Mouse (Mus musculus) CH12.LX (cell line): ENCODE measurements around the gene Ankrd28. TPM values are rescaled to one million over a fixed set of nuclear protein-coding genes. Genes with fewer than 3 reads are reported as not detected.

Experiments
- DNase-seq: peaks from one replicate; pipeline ENCODE4 v3.0.0-alpha.2; 2013; ENCODE audit errors: extremely low read depth
- H3K27ac ChIP-seq: 2 replicates; pipeline ENCODE4 v1.5.1; 2012; ENCODE audit warnings: low read depth, mild to moderate bottlenecking, control low read depth, moderate library complexity; ENCODE audit not compliant: insufficient read depth
- H3K27me3 ChIP-seq: replicated peaks from 2 replicates; pipeline ENCODE3; 2012; ENCODE audit warnings: inconsistent platforms
- H3K36me3 ChIP-seq, 2 experiments: replicated peaks in 1 of 2; 2 replicates each; pipeline versions ENCODE3 to v1.6.1; 2012; ENCODE audit warnings: inconsistent platforms in 1 of 2, low read length in 1 of 2, mild to moderate bottlenecking in 1 of 2, mixed read lengths in 1 of 2, moderate library complexity in 1 of 2; ENCODE audit not compliant: control insufficient read depth in 1 of 2, insufficient read depth in 1 of 2
- H3K4me1 ChIP-seq, 2 experiments: 2 replicates each; pipeline ENCODE4 v1.6.1; 2012; ENCODE audit warnings: inconsistent platforms in 1 of 2, moderate library complexity in 1 of 2; ENCODE audit not compliant: insufficient read depth in 2 of 2, control insufficient read depth in 1 of 2
- H3K4me2 ChIP-seq: 2 replicates; pipeline ENCODE4 v1.6.1; 2012; ENCODE audit warnings: low read depth, mild to moderate bottlenecking, control low read depth; ENCODE audit not compliant: poor library complexity, insufficient read depth, severe bottlenecking
- H3K4me3 ChIP-seq, 3 experiments: fragments of 150-350 bp in 1 of 3; sonication (generic) in 1 of 3; replicated peaks in 1 of 3; 2 replicates each; pipeline versions ENCODE3 to v1.5.1; 2011 to 2012; ENCODE audit warnings: low read depth in 2 of 3, low read length in 2 of 3, mild to moderate bottlenecking in 2 of 3, moderate library complexity in 2 of 3, control low read depth in 1 of 3, improper control_type of control experiment in 1 of 3, inconsistent platforms in 1 of 3, mixed read lengths in 1 of 3; ENCODE audit not compliant: poor library complexity in 1 of 3
- H3K79me2 ChIP-seq: replicated peaks from 2 replicates; pipeline ENCODE4 v1.6.1; 2012; ENCODE audit warnings: mild to moderate bottlenecking, moderate library complexity; ENCODE audit not compliant: control insufficient read depth, poor library complexity, insufficient read depth, severe bottlenecking; ENCODE audit errors: extremely low read depth
- H3K9ac ChIP-seq: 2 replicates; pipeline ENCODE4 v1.6.1; 2012; ENCODE audit warnings: low read depth, mild to moderate bottlenecking, control low read depth, moderate library complexity; ENCODE audit not compliant: insufficient read depth
- H3K9me3 ChIP-seq: replicated peaks from 2 replicates; pipeline ENCODE3; 2012; ENCODE audit warnings: low read length, inconsistent platforms, mixed read lengths
- BHLHE40 ChIP-seq: IDR thresholded peaks from 2 replicates; pipeline ENCODE4 v1.6.1; 2011; ENCODE audit warnings: mild to moderate bottlenecking, low read depth, low read length, improper control_type of control experiment
- CTCF ChIP-seq, 2 experiments: IDR thresholded peaks in 1 of 2; conservative IDR thresholded peaks in 1 of 2; 2 replicates each; pipeline ENCODE4 v1.5.1; 2011 to 2012; ENCODE audit warnings: low read depth in 2 of 2, low read length in 2 of 2, improper control_type of control experiment in 1 of 2, inconsistent platforms in 1 of 2, mild to moderate bottlenecking in 1 of 2, moderate library complexity in 1 of 2
- EP300 ChIP-seq: IDR thresholded peaks from 2 replicates; pipeline ENCODE4 v1.6.1; 2011; ENCODE audit warnings: low read length, improper control_type of control experiment
- GABPA ChIP-seq: IDR thresholded peaks from 2 replicates; pipeline ENCODE4 v1.6.1; 2012; ENCODE audit warnings: low read depth, low read length, improper control_type of control experiment, inconsistent platforms; ENCODE audit not compliant: insufficient replicate concordance
- IRF4 ChIP-seq: IDR thresholded peaks from 2 replicates; pipeline ENCODE4 v1.6.1; 2014; ENCODE audit warnings: low read depth, mild to moderate bottlenecking, inconsistent platforms, low read length, improper control_type of control experiment
- KAT2A ChIP-seq: IDR thresholded peaks from 2 replicates; pipeline ENCODE4 v1.6.1; 2012; ENCODE audit warnings: low read length, improper control_type of control experiment, inconsistent platforms; ENCODE audit not compliant: insufficient replicate concordance
- MEF2A ChIP-seq: IDR thresholded peaks from 2 replicates; pipeline ENCODE4 v1.6.1; 2014; ENCODE audit warnings: low read depth, mild to moderate bottlenecking, inconsistent platforms, low read length, improper control_type of control experiment, borderline replicate concordance
- NELFE ChIP-seq: IDR thresholded peaks from 2 replicates; pipeline ENCODE4 v1.6.1; 2011; ENCODE audit warnings: low read depth, low read length, improper control_type of control experiment
- NRF1 ChIP-seq: IDR thresholded peaks from 2 replicates; pipeline ENCODE4 v1.6.1; 2014; ENCODE audit warnings: low read depth, mild to moderate bottlenecking, inconsistent platforms, low read length, improper control_type of control experiment, moderate library complexity
- RCOR1 ChIP-seq: conservative IDR thresholded peaks from 2 replicates; pipeline ENCODE4 v1.6.1; 2012; ENCODE audit warnings: low read depth, mild to moderate bottlenecking, inconsistent platforms, low read length, improper control_type of control experiment
- SIN3A ChIP-seq: IDR thresholded peaks from 2 replicates; pipeline ENCODE4 v1.6.1; 2012; ENCODE audit warnings: low read length, improper control_type of control experiment, inconsistent platforms
- SMC3 ChIP-seq: IDR thresholded peaks from 2 replicates; pipeline ENCODE4 v1.6.1; 2011; ENCODE audit warnings: low read depth, low read length, improper control_type of control experiment
- ZC3H11A ChIP-seq: IDR thresholded peaks from 2 replicates; pipeline ENCODE4 v1.6.1; 2012; ENCODE audit warnings: low read depth, mild to moderate bottlenecking, inconsistent platforms, low read length, improper control_type of control experiment
- ZMIZ1 ChIP-seq: IDR thresholded peaks from 2 replicates; pipeline ENCODE4 v1.6.1; 2012; ENCODE audit warnings: low read depth, mild to moderate bottlenecking, inconsistent platforms, low read length, improper control_type of control experiment
- dilution Hi-C: fragments of 300-500 bp; cut with MboI; formaldehyde crosslinking; loops from 2 replicates; pipeline ENCODE4 v1.14.3; 2020; ENCODE audit warnings: low sequenced_read_pairs; ENCODE audit not compliant: extremely low pct_unique_long_range_greater_than_20kb, extremely low pct_ligation_motif_present
- in situ Hi-C: fragments of 300-500 bp; cut with MboI; formaldehyde crosslinking; loops from 3 replicates; pipeline ENCODE4 v1.14.3; 2019; ENCODE audit warnings: low sequenced_read_pairs, low pct_ligation_motif_present, low pct_unique_long_range_greater_than_20kb, mixed read lengths
- polyA plus RNA-seq: library from polyadenylated mRNA; unstranded; fragments of >175 nt; gene quantifications from 2 replicates; pipeline ENCODE4 v1.2.1, GENCODE M21; 2012; ENCODE audit warnings: low read depth; ENCODE audit not compliant: insufficient read length
- total RNA-seq, 2 experiments: library from RNA; depleted of rRNA; stranded (reverse); fragments of 300-350 nt in 1 of 2; fragments of >200 nt in 1 of 2; gene quantifications; 2 replicates each; pipeline ENCODE4 v1.2.3; 2012 to 2014

Gene Ankrd28
- total and polyA plus RNA-seq, 3 experiments = 7.3 to 15.0 (median 14.9) TPM

DNA sequence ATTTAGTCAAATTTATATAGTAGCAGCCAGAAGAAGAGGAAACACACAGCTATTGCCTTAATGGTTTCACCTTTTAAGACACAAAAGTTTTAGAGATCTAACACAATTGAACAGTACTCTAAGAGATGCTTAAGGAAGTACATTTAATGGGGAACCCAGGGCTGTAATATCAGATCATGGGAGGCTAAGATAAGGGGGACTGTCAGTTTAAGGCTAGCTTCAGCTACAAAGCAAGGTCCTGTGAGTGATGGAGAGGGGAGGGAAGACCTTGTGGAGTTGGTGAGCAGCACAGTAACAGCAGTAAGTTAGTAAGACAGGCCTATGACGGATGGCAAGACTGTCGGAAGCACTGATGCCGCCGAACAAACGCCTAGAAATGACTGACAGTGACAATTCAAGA lies 113.1 kb downstream of the Ankrd28 start:
- Histone ChIP-seq H3K9ac (no peak overlapping the region), H3K4me3 (no peak overlapping the region), H3K79me2 (no peaks in the 10 kb centered on the region), H3K4me2 (no peak overlapping the region), H3K36me3 (peaks cover 10 to 62% of the 10 kb centered on the region in 2 experiments), H3K4me1 (no peaks in the 10 kb centered on the region), H3K9me3 (no peaks in the 10 kb centered on the region), H3K27ac (no peak overlapping the region), H3K27me3 (no peaks in the 10 kb centered on the region)
- dilution Hi-C loops = no loop called here
- in situ Hi-C loops = no loop called here
- no peak for TF ChIP-seq MEF2A
- DNase-seq = no peak

- Histone ChIP-seq H3K4me1 (no peaks in the 10 kb centered on the region), H3K4me2 (no peak overlapping the region), H3K9me3 (no peaks in the 10 kb centered on the region), H3K27ac (no peak overlapping the region), H3K27me3 (no peaks in the 10 kb centered on the region), H3K9ac (no peak overlapping the region), H3K36me3 (peaks cover 10 to 60% of the 10 kb centered on the region in 2 experiments), H3K4me3 (no peak overlapping the region), H3K79me2 (no peaks in the 10 kb centered on the region)
- DNase-seq = no peak
- TF ChIP-seq NRF1 (no peak), SMC3 (no peak), CTCF (conservative IDR thresholded peaks at IDR 0.05 in 1 of 2, IDR thresholded peaks at IDR 0.05 in 1 of 2; ENCODE audit: low read depth in 2 of 2, low read length in 2 of 2) (no peak), KAT2A (no peak), BHLHE40 (no peak), SIN3A (no peak), ZC3H11A (no peak), RCOR1 (no peak), ZMIZ1 (no peak), IRF4 (no peak), NELFE (no peak)
- dilution Hi-C loops (no loop called here), in situ Hi-C loops (no loop called here)
These were observed 114.8 kb downstream of the Ankrd28 start for GRCm38 (mm10) chr14:31715669-31716068.

DNA sequence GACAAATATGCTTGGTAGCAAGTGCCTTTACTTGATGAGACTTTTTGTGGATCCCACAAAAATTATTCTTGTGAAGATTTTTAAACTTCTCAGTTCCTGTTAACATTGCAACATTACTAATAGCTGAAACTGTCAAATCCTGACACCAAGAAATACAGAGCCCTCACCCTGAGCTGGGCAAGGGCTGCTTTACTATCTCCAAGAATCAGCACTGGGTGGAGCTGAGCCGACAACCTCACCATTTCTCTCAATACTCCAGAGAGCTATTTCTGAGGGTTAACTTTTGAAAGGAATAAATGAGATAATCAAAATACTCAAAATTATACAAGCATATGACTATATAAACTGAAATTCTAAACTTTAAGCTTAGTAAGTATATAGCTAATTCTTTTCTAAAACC lies 121.1 kb downstream of the Ankrd28 start:
- Histone ChIP-seq H3K9me3 (no peaks in the 10 kb centered on the region), H3K36me3 (peaks cover 13 to 47% of the 10 kb centered on the region in 2 experiments)
- TF ChIP-seq GABPA = no peak
- no peak for TF ChIP-seq EP300
- TF ChIP-seq, all 38 proteins: peak for 0
- Histone ChIP-seq H3K27ac (no peak overlapping the region), H3K27me3 (no peaks in the 10 kb centered on the region), H3K79me2 (no peaks in the 10 kb centered on the region), H3K4me2 (no peak overlapping the region), H3K4me1 (no peaks in the 10 kb centered on the region), H3K4me3 (no peak overlapping the region), H3K9ac (no peak overlapping the region)
- DNase-seq = no peak
- dilution Hi-C loops = no loop called here
- in situ Hi-C loops = no loop called here
